Mouse (Mus musculus): ENCODE data around the gene Ripk4.

Gene Ripk4

DNA sequence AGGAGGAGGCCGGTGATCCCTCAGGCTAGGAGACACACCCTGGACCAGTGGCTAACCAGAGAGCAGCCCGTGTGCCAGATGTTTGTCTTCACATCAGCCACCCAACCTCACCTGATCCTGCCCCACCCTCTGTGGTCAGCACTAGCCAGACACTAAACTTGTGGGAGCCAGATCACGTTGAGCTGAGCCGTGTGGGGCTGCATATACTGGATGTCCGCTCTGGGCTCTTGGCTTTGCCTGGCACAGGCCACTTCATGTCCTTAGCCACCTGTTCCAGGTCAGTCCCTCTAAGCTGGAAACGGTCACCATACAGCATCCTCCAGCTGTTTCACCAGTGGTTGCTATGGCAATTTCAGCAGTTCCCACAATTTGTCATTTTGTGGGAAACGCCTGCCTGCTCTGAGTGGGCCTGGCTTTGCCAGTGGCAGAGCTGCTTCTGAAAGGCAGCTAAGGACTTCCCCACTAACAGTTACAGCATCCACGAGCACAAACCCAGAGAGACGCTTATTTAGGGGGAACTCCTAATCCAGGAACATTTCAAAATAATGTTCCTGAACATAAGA is 28.7 kb downstream of the Ripk4 start:
- no peak for DNase-seq

DNA sequence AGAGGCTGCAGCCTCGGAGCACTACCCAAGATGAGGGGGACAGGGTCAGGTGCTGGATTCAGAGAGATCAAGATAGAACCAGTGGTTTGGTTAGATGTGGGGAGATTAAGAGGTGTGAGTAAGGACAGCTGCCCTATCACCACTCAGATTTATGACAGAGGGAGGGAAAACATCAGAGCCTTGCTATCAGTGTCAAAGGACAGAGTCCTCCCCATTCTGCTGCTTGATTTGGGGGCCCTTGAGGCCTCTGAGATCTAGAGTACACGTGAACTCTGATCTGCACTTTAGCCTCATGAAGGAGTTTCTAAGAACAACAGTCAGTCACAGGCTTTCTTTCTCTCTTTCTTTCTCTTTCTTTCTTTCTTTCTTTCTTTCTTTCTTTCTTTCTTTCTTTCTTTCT is 30.0 kb downstream of the Ripk4 start:
- DNase-seq: no peak

DNA sequence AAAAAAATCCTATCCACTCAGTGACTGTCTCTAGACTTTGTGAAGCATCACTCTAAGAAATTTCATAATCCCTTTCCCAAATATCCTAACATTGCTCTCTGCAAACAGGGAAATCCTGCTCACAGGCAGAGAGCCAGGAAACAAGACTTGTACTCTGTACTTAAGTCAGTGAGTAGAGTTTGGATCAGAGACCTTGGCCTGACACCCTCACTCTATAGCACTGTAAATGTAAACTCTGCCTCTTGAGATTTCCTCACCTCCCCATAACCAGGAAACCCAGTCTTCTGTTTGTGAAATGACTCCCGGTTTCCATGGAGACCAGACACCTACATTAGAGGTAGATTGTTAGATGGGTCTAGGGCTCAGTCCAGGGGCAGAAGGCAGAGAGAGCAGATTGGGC is 33.3 kb downstream of the Ripk4 start:
- peak in 1 of 2 experiments; percentile 17 for DNase-seq

DNA sequence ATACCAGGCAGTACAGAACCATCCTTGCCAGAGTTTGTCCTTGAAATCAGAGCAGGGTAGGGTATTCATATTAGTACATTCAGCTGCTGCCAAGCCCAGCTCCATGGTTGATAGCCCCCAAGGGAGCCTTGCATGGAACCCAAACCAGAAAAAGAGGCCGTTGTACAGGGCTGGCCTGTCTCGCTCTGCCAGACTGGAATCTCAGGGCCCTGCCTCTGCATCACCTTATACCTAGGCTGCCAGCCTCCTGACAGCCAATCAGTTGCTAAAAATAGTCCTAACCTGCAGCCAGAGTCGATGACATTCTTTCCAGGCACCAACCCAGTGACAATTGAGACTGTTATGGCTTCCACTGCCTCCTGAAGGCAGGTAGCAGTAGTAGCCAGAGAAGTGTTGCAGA is 37.2 kb downstream of the Ripk4 start:
- DNase-seq: no peak

DNA sequence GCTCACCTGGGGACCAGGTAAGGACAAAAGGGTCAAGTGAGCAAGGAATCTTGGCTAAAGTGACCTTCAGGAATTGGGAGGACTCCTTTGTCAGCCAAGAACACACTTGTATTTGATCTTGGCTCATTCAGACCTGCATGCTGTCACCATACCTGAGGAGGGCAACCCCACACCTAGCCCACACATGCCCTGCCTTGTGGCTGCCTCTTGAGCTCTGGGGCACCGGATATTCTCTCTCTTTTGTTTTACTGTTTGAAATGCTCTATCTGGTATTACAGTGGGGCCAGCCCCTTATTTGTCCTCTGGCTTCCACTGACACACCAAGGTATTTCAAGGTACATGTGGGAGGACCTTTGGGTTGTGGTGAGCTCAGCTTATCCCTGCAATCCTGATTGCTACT is 43.5 kb downstream of the Ripk4 start:
- DNase-seq: no peak

DNA sequence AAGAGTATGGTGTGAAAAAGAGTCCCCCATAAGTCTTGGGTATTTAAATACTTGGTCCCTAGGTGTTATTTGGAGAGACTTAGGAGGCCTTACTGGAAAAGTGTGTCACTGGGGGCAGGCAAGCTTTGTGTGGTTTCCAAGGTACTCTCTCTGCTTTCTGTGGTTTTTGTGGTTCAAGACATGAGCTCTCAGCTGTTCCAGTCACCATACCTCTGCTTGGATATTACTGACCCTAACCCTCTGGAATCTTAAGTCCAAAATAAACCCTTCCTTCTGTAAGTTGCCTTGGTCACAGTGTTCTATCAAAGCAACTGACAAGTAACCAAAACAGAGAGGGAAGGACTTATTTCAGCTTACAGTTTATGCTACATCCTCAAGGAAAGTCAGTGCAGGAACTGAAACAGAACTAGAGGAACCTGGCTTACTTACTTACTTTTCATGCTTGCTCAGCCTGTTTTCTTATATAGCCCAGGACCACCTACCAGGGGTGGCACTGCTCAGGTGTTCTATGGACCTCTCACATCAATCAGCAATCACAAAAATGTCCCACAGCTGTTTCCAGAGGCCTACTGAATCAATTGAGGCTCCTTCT is 44.1 kb downstream of the Ripk4 start:
- no peak for DNase-seq

DNA sequence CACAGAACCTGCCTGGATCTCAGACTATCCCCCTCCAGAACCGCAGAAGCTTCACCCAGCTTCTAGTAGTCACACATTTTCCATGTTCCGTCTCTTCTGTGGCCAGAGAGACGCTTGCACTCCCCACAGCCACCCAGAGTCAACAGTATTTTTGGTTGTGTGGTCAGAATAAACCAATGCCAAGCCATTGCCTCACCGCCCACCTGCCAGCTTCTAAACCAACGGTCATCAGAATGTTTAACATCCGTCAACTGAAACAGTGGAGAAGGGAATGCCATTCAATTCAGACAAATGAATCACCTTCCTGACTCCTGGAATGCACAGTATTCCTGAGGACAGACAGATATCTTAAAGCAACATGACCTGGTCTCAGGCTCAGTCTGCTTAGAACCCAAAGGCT is 47.0 kb downstream of the Ripk4 start:
- DNase-seq: peak in 1 of 2 experiments; percentile 1

DNA sequence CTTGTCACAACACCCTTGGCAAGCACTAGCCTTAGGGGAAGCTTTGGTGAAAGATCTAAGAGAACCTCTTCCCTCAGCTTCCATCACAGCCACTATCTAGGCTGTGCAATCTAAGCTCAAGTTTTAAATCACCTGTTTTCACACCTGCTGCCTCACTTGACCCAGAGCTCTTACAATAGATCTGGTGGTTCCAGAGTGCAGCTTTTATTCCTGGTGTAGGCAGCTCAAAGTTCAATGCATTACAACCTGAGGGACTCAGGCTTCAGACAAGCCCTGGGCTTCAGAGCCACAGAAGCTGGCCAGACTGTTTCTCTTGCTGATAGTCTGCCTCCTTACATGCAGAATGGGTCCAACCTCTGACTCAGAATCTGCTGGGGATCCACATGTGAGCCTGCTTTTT is 51.5 kb downstream of the Ripk4 start:
- no peak for DNase-seq

DNA sequence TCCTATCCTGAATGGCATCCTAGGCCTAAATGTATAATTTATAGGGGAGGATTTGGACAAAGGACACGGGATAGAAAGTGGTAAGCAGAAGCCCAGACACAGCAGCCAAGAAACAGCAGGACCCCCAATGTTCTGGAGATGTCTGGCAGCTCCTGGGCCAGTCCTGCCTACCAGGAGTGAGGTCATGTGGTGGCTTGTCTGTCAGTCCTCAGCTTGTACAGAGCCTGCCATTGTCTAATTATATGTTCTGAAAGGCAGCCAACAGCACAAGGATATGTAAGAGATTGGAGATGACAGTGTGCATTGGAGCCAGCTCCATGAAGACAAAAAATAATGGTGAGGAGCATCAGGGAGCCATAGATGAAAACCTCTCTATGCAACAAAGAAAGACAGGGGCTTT is 61.7 kb downstream of the Ripk4 start:
- DNase-seq: no peak

DNA sequence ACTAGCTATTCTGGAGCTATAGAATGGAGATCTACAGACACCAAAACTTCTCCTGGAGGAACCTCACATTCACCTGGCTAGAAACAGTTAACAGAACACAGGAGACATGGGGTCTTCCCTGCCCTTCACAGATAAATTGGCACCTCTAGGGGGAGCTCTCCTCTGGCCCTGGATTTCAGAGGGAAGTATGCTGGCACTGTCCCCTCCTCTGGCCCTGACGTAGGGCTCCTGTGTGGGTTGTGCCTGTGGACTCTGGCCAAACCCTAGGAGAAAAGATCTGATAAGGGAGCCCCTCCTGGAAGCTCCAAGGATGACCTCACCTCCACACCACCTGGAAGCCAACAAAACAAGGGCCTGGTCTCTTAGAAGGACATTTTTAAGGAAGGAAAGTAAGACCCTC is 65.8 kb downstream of the Ripk4 start:
- peak; percentile 61 to 68 for DNase-seq

DNA sequence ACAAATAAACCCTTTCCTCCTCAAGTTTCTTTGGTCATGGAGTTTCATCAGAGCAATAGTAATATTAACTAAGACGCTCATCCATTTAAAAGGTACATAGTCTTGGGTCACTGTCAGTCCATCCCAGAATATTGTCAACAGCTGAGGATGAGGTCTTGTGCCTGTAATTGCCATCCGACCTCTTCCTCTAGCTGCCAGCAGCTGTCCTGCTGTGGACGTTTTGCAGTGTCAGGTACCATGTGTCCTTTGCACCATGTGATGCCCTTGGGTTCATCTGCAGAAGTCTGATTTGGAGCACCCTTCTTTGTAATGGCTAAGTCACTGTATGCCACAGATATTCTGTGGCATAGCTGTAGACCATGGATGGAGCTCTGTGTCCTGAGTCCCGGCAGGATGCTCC is 67.9 kb downstream of the Ripk4 start:
- DNase-seq: no peak
